Mouse (Mus musculus): ENCODE results near the gene Fpgs.
A peak's percentile ranks its signal among the peaks of the same experiment; 100 is the strongest.

DNA sequence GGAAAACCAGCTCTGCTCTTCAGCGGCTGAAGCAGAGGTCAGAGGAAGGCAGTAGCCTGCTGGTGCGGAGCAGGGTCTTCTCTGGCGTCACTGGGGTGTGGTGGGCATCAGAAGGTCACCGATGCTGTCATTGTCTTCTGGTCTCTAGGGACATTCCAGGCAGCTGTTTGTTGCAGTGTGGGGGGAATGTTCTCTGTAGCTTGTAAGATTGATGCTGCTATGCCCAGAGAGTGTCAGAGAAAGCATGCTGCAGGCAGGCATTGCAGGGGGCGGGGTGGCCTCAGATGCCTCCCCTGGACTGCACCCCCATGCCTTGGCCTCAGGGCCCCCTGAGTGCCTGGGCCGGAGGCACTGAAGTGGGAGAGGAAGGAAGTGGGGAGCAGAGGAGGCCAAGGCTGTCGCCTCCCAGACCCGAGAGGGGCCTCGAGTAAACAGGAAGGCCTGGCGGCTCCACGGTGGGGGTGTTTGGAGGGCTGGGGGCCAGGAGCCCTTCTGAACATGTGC, 66.1 kb downstream of the Fpgs start:
- no peak for TF ChIP-seq CTCF (IDR thresholded peaks at IDR 0.05)
- peak; percentile 47; the same call in 1 of the 2 replicates for TF ChIP-seq POLR2A (IDR thresholded peaks at IDR 0.05; ENCODE audit: insufficient read depth, low read depth, low read length)
- peak; percentile 63 for TF ChIP-seq EP300 (IDR thresholded peaks at IDR 0.05; ENCODE audit: insufficient read depth, low read depth, low read length)

All from heart, adult 2 months (tissue).